Mouse (Mus musculus): ENCODE results near the gene Trim34b. TPM values are rescaled to one million over a fixed set of nuclear protein-coding genes. Genes with fewer than 3 reads are reported as not detected.

The Trim34b gene
- polyA plus RNA-seq, 1 experiment from 2014 or later: not detected

DNA sequence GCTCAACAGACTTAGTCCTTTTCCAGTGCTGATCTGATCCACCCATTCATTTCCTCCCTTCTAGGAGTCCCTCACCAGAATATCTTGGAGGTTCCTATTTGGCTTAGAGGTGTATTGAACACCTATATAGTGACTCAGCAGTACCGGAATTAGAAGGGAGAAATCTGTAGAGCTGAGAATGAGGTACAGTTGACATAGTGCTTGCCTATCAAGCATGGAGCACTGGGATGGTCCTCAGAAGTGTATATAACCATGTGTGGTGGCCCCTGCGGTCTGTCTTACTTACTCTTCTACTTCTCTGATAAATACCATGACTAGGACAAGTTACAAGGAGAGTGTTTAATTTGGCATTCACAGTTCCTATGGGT lies 24.3 kb downstream of the Trim34b start:
- Histone ChIP-seq H3K9ac (no peak overlapping the region), H3K4me3 (no peak overlapping the region), H3K4me1 (replicated peaks) (no peaks in the 10 kb centered on the region), H3K4me2 (no peak overlapping the region), H3K36me3 (no peaks in the 10 kb centered on the region), H3K27me3 (no peaks in the 10 kb centered on the region), H3K9me3 (no peaks in the 10 kb centered on the region), H3K27ac (no peak overlapping the region)
- ATAC-seq (ENCODE audit: low FRiP score): no peak
- WGBS: 85% methylated on average over 2 of the region's 2 CpGs

DNA sequence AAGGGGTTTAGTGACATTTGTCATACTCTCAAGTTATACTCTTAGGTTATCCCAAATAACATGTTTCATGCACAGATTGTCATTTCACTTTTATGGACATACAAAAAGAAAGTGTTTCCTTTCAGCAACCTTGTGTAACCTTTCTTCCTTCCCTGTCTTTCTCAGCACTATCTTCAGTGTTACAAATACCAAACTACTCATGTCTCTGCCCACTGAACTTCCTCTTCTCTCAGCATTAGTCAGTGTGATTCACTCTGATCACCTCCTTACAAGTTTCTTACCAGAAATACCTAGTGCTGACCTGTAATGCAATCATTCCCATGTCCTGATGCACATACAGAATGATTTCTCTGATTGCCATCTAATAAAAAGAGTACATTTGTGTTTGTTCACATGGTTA lies 37.1 kb downstream of the Trim34b start:
- Histone ChIP-seq H3K4me2 (no peak overlapping the region), H3K27me3 (no peaks in the 10 kb centered on the region), H3K4me1 (replicated peaks) (no peaks in the 10 kb centered on the region), H3K4me3 (no peak overlapping the region), H3K27ac (no peak overlapping the region), H3K36me3 (no peaks in the 10 kb centered on the region), H3K9me3 (no peaks in the 10 kb centered on the region), H3K9ac (no peak overlapping the region)
- no peak for ATAC-seq (ENCODE audit: low FRiP score)

DNA sequence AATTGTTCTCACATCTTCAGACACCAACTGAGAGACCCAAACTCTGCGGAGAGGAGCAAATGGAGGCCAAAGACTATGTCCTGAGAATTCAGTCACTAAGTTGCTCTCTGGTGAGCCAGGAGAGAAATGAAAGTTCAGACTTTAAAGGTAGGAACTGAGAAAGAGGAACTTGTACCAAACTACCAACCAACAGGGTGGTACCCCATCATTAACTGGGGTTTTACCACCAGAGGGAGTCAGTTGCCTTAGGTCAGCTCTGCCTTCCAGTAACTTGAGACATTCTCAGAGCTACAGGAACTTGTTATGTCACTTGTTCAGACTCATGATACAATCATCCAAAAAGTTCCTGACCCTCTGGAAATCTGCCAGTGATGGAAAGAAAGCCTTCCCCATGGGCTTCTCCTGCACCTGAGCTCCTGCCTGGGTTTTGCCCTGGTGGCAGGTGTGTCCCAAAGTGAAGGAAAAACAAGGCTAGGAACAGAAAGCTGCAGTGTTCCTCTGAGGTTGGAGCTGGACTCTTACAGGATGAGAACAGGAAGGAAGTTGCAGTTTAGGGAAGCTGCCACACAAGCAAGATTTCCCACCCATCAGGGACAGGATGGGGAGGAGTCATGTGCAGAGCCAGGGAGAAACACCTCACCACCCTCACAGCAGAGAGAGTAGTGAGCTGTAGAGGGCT lies 40.6 kb downstream of the Trim34b start, which contains the start of gene Trim30b:
Gene Trim30b (minus strand): TSS at position 149 of the 679 bp plus-strand sequence.
- ATAC-seq (ENCODE audit: low FRiP score): no peak
- Histone ChIP-seq H3K4me2 (no peak within 1 kb of the TSS), H3K9ac (no peak within 1 kb of the TSS), H3K4me3 (no peak within 1 kb of the TSS), H3K27me3 (no peaks in the 10 kb centered on the region), H3K9me3 (no peaks in the 10 kb centered on the region), H3K27ac (no peak within 1 kb of the TSS), H3K4me1 (replicated peaks) (no peaks in the 10 kb centered on the region), H3K36me3 (no peaks in the 10 kb centered on the region)
- 71% methylated on average over 1 of the region's 1 CpGs for WGBS

Other genes starting within 250 kb of the Trim34b start
- not detected in 2 replicates for gene Olfr645, start 244.0 kb upstream of the Trim34b start, polyA plus RNA-seq (2015; fragmentation: Nextera tagmentation; extraction: Ambion mirVana)
- gene Olfr646, start 224.6 kb upstream of the Trim34b start, polyA plus RNA-seq (2015; fragmentation: Nextera tagmentation; extraction: Ambion mirVana): not detected in 2 replicates
- gene Ubqln5, start 199.6 kb upstream of the Trim34b start, polyA plus RNA-seq (2015; fragmentation: Nextera tagmentation; extraction: Ambion mirVana): not detected in 2 replicates
- not detected in 2 replicates for gene Olfr643, start 192.1 kb upstream of the Trim34b start, polyA plus RNA-seq (2015; fragmentation: Nextera tagmentation; extraction: Ambion mirVana)
- gene Ubqln3, start 186.2 kb upstream of the Trim34b start, polyA plus RNA-seq (2015; fragmentation: Nextera tagmentation; extraction: Ambion mirVana): not detected in 2 replicates
- not detected in 2 replicates for gene Ubqlnl, start 178.9 kb upstream of the Trim34b start, polyA plus RNA-seq (2015; fragmentation: Nextera tagmentation; extraction: Ambion mirVana)
- gene Olfm5, start 164.6 kb upstream of the Trim34b start, polyA plus RNA-seq (2015; fragmentation: Nextera tagmentation; extraction: Ambion mirVana): not detected in 2 replicates
- gene Olfr648, start 146.1 kb upstream of the Trim34b start, polyA plus RNA-seq (2015; fragmentation: Nextera tagmentation; extraction: Ambion mirVana): 0.26 and 0.34 TPM in 2 replicates
- not detected in 2 replicates for gene Olfr649, start 133.5 kb upstream of the Trim34b start, polyA plus RNA-seq (2015; fragmentation: Nextera tagmentation; extraction: Ambion mirVana)
- gene Trim6, start 110.7 kb upstream of the Trim34b start, polyA plus RNA-seq (2015; fragmentation: Nextera tagmentation; extraction: Ambion mirVana): 0.43 and 0.50 TPM in 2 replicates
- 0.90 and 1.00 TPM in 2 replicates for gene Trim34a, start 85.0 kb upstream of the Trim34b start, polyA plus RNA-seq (2015; fragmentation: Nextera tagmentation; extraction: Ambion mirVana)
- 0.13 and 0.14 TPM in 2 replicates for gene Trim5, start 41.4 kb upstream of the Trim34b start, polyA plus RNA-seq (2015; fragmentation: Nextera tagmentation; extraction: Ambion mirVana)
- 2.4 and 2.5 TPM in 2 replicates for gene Trim12a, start 14.0 kb upstream of the Trim34b start, polyA plus RNA-seq (2015; fragmentation: Nextera tagmentation; extraction: Ambion mirVana)
- gene Trim12c, start 23.9 kb downstream of the Trim34b start, polyA plus RNA-seq (2015; fragmentation: Nextera tagmentation; extraction: Ambion mirVana): 1.6 and 1.9 TPM in 2 replicates
- not detected in 2 replicates for gene Trim30b, start 40.4 kb downstream of the Trim34b start, polyA plus RNA-seq (2015; fragmentation: Nextera tagmentation; extraction: Ambion mirVana)
- gene Trim30c, start 71.4 kb downstream of the Trim34b start, polyA plus RNA-seq (2015; fragmentation: Nextera tagmentation; extraction: Ambion mirVana): not detected in 2 replicates
- gene Trim30a, start 135.7 kb downstream of the Trim34b start, polyA plus RNA-seq (2015; fragmentation: Nextera tagmentation; extraction: Ambion mirVana): 0.71 and 0.84 TPM in 2 replicates
- 0.12 and 0.30 TPM in 2 replicates for gene Trim30d, start 178.4 kb downstream of the Trim34b start, polyA plus RNA-seq (2015; fragmentation: Nextera tagmentation; extraction: Ambion mirVana)
- not detected in 2 replicates for gene Olfr651, start 220.7 kb downstream of the Trim34b start, polyA plus RNA-seq (2015; fragmentation: Nextera tagmentation; extraction: Ambion mirVana)
- not detected in 2 replicates for gene Olfr652, start 231.4 kb downstream of the Trim34b start, polyA plus RNA-seq (2015; fragmentation: Nextera tagmentation; extraction: Ambion mirVana)
- gene Olfr653, start 247.8 kb downstream of the Trim34b start, polyA plus RNA-seq (2015; fragmentation: Nextera tagmentation; extraction: Ambion mirVana): not detected in 2 replicates

All from hindbrain, embryonic 13.5 days (tissue).